Mouse (Mus musculus) ES-E14 (cell line): ENCODE measurements around the gene 2310039H08Rik.

Source experiments
- CHD2 ChIP-seq: IDR thresholded peaks from 2 replicates; pipeline ENCODE4 v1.6.1; 2014; ENCODE audit warnings: mild to moderate bottlenecking, low read depth, low read length, inconsistent platforms
- HCFC1 ChIP-seq: IDR thresholded peaks from 2 replicates; pipeline ENCODE4 v1.6.1; 2012; ENCODE audit warnings: low read length, inconsistent platforms, borderline replicate concordance; ENCODE audit not compliant: insufficient read depth
- ZC3H11A ChIP-seq: IDR thresholded peaks from 2 replicates; pipeline ENCODE4 v1.6.1; 2012; ENCODE audit warnings: low read depth, mild to moderate bottlenecking, inconsistent platforms, low read length, borderline replicate concordance
- ZNF384 ChIP-seq: IDR thresholded peaks from 2 replicates; pipeline ENCODE4 v1.6.1; 2012; ENCODE audit warnings: low read depth, low read length, inconsistent platforms

DNA sequence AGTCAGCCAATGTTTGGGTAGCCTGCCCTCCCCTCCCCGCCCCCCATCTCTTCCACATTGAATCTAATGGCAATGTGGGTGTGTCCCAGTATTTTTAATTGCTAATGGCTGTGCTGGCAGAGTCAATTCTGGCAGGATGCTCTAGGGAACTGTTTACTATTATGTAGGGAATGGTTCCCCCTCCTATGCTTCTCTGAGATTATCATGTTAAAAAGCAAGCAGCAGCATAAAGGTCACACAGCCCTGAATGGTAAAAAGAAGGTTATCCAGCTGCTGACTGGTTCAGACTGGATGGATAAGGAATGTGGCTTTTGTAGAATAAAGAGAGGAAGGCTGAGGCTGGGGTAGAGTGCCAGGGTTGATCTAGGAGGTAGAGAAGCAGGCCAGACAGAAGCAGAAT lies 40.0 kb downstream of the 2310039H08Rik start:
- TF ChIP-seq ZNF384 (no peak), ZC3H11A (no peak), HCFC1 (no peak), CHD2 (peak; percentile 63; the same call in 1 of the 2 replicates)
